Mouse (Mus musculus): ENCODE results near the gene 2310022A10Rik. TPM values are rescaled to one million over a fixed set of nuclear protein-coding genes. Genes with fewer than 3 reads are reported as not detected.

Gene 2310022A10Rik
- total RNA-seq, 2 experiments from 2014 or later: 23.5 to 24.2 TPM

- DNase-seq (ENCODE audit: extremely low spot score in 1 of 2, low spot score in 1 of 2): no peak
Observed at GRCm38 (mm10) chr7:27540521-27540920, 12.5 kb upstream of the 2310022A10Rik start.

DNA sequence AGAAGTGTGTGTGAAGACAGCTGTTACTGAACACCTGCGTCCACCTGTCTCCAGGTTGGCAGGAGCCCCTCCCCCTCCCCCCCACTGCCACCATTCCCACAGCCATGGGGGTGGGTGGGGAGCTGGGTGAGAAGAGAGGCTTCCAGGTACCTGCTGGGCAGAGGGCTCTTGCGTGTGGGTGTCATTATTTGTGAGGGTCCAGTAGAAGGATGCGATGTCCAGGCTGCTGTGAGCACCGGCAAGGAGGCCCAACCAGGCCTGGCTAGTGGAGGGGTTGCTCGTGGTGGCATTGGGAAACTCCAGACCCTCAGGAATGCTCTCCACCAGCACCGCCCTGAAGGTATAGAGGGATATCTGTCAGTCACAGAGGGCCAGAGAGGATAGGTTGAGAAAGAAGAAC is 12.1 kb upstream of the 2310022A10Rik start:
- no peak for DNase-seq (ENCODE audit: extremely low spot score in 1 of 2, low spot score in 1 of 2)

DNA sequence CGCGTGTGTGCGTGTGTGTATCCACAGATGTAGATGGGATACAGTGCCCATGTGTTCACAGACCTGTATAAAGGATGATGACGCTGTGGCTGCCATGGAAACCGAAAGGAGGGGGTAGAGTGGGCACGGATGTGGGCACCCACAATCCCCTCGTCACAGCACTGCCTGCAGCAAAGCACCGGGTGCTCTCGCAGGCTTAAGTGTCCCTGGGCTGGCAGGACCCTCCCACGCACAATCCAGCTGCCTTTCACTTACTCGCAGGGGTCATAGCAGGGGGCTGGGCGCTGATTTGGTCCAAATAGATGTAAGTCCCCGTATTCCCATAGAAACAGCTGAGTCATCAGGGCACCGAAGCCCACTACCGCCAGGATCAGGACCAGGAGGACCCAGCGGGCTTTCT is 11.6 kb upstream of the 2310022A10Rik start:
- DNase-seq (ENCODE audit: extremely low spot score in 1 of 2, low spot score in 1 of 2): peak; percentile 69 to 74

- no peak for DNase-seq (ENCODE audit: extremely low spot score in 1 of 2, low spot score in 1 of 2)
Observed at GRCm38 (mm10) chr7:27541922-27542321, 11.1 kb upstream of the 2310022A10Rik start.

DNA sequence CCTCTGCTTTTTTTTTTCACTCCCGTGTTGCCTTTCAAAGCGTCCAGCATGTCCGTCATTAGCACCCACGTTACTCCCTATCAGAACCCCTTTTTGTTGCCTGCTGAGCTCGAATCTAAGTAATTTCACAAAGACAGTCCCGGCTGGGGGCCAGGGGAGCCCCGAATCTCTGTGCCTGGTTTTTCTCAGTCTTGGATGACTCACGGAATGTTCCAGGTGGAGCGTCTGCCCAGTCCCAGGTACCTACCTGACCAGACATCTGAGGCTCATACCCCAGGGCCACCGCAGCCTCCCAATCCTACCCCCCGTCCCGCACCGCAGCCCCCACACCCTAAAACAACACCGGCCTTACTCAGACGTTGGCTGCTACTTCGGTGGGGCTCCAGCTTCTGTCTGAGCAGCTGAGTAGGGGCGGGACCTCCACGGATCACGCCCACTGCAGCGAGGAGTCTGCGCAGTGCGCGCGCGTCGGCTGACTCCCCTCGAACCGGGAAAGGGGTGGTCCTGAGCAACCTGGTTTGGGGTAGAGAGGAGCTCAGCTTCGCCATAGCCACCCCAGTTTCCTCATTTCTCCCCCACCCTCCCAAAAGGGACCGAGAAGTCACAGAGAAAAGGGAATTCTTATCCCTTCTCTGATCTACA is 10.5 kb upstream of the 2310022A10Rik start:
- DNase-seq (ENCODE audit: extremely low spot score in 1 of 2, low spot score in 1 of 2): peak; percentile 80 to 81

- no peak for DNase-seq (ENCODE audit: extremely low spot score in 1 of 2, low spot score in 1 of 2)
Observed at GRCm38 (mm10) chr7:27543065-27543464, 10.0 kb upstream of the 2310022A10Rik start.

GRCm38 (mm10) chr7:27543851-27544250 is 9.2 kb upstream of the 2310022A10Rik start:
- DNase-seq (ENCODE audit: extremely low spot score in 1 of 2, low spot score in 1 of 2): no peak

GRCm38 (mm10) chr7:27544675-27545370 is 8.2 kb upstream of the 2310022A10Rik start:
- DNase-seq (ENCODE audit: extremely low spot score in 1 of 2, low spot score in 1 of 2): no peak

GRCm38 (mm10) chr7:27549597-27549996 is 3.4 kb upstream of the 2310022A10Rik start:
- DNase-seq (ENCODE audit: extremely low spot score in 1 of 2, low spot score in 1 of 2): no peak

- no peak for DNase-seq (ENCODE audit: extremely low spot score in 1 of 2, low spot score in 1 of 2)
Observed at GRCm38 (mm10) chr7:27552070-27552469, 963 bp upstream of the 2310022A10Rik start.

DNA sequence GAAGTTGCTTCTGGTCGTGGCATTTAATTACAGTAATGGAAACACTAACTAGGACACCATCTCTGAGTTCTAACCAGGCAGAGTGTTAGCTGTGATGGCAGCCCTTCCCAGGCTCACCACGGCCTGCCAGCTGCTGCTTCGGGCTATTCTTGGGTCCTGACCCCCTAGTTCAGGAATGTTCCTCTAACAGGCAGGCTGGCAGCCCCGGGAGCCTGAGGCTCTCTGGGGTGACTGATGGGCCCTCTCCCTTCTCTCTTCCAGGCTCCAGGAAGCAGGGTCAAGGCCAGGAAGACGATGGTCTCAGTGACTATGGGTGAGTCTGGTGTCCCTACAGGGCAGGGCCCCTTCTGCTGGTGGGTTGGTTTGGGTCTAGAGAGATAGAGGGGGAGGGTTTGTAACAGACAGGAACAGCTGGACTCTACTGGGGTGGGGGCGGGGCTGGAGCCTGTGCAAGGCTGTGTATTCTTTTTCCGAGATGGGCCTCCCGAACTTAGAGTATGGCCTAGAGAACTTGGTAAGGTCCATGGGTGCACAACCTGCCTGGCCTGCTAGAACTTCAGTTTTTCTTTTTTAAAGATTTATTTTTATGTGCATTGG is 7.4 kb downstream of the 2310022A10Rik start:
- no peak for DNase-seq (ENCODE audit: extremely low spot score in 1 of 2, low spot score in 1 of 2)

- DNase-seq (ENCODE audit: extremely low spot score in 1 of 2, low spot score in 1 of 2): no peak
Observed at GRCm38 (mm10) chr7:27560978-27561377, 7.9 kb downstream of the 2310022A10Rik start.

- DNase-seq (ENCODE audit: extremely low spot score in 1 of 2, low spot score in 1 of 2): no peak
Observed at GRCm38 (mm10) chr7:27569580-27570224, 16.7 kb downstream of the 2310022A10Rik start.

DNA sequence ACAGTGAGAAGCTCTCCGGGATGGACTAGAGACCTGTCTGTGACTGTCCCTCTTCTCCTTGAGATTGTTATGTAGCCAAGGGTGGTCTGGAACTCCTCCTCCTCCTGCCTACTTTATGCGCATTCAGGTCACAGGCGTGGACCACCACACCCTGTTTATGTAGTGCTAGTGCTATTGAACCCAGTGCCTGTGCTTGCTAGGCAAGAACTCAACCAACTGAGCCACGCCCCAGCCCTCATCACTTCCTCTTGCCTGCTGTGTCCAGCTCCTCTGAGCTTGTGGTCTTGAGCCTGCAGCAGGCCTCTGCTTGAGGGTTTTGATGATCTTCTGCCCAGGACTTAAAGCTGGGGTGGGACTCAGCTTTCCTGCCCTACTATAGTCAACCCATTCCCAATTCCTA is 19.1 kb downstream of the 2310022A10Rik start:
- DNase-seq (ENCODE audit: extremely low spot score in 1 of 2, low spot score in 1 of 2): no peak

DNA sequence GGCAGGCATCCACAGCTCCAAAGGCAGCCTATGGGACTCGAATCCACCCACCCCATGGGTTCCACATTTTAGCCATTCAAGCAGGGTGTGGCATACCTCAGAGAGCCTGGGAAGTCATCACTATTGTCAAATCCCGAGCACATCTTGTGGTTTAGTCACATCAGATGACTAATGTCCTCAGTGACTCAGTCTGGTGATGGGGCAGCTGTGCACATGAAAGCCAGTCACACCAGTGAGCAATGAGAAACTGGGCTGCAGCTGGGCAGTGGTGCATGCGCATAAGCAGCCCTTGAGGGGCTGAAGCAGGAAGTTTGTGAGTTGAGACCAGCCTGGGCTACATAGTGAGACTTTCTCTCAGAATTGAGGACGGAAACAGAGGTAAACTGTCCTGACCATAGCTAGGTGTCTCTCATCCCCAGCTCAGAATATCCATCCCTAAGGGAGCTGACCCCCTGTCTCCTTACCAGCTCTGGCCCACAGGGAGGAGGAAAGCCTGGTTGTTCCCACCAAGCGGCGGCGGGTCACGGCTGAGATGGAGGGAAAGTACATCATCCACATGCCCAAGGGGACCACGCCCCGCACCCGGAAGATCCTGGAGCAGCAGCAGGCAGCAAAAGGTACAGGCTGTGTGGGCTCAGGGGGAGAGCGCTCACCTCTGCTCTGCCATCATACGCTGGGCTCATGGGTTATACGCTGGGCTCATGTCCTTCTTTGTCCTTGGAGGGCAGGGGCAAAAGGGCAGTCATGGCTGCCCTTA is 21.3 kb downstream of the 2310022A10Rik start:
- no peak for DNase-seq (ENCODE audit: extremely low spot score in 1 of 2, low spot score in 1 of 2)

- peak in 1 of 2 experiments; percentile 45 for DNase-seq (ENCODE audit: extremely low spot score in 1 of 2, low spot score in 1 of 2)
Observed at GRCm38 (mm10) chr7:27576914-27577313, 23.9 kb downstream of the 2310022A10Rik start.

GRCm38 (mm10) chr7:27577589-27577988 is 24.6 kb downstream of the 2310022A10Rik start:
- no peak for DNase-seq (ENCODE audit: extremely low spot score in 1 of 2, low spot score in 1 of 2)

DNA sequence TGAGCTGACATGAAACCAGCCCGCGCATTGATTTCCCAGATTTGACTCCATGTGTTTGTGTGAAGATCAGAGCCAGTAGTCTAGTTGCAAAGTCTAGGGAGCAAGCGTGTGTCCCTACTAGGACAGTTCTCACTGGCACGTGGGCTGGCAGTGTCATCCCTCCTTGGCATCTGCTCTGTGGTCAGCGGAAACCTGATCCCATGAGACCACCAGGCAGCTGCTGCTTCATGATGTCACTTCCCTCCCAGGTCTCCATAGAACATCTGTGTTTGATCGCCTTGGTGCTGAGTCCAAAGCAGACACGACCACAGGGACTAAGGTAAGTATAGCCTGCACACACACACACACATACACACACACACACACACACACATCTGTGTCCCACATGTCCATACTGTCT is 25.4 kb downstream of the 2310022A10Rik start:
- no peak for DNase-seq (ENCODE audit: extremely low spot score in 1 of 2, low spot score in 1 of 2)

GRCm38 (mm10) chr7:27580380-27581174 is 27.5 kb downstream of the 2310022A10Rik start:
- DNase-seq (ENCODE audit: extremely low spot score in 1 of 2, low spot score in 1 of 2): no peak

DNA sequence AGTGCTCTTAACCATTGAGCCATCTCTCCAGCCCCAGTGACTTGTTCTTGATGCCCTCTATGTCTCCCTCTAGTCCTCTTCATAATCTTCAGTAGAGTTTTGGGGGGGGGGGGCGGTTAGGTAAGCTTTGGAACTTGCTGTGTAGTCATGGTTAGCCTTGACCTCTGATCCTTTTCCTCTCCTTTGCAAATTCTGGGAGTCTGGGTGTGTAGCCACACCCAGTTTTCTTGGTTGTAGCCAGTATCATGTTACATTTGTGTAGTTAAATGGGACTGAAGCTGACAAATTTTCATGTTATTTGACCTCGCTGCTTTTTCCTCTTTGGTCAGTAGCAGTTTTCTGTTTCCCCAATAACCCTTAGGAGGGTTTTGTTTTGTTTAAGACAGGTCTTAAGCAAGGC is 33.8 kb downstream of the 2310022A10Rik start:
- no peak for DNase-seq (ENCODE audit: extremely low spot score in 1 of 2, low spot score in 1 of 2)

All from layer of hippocampus, postnatal 25 days (tissue).